Mouse (Mus musculus): ENCODE results near the gene Il2rg.

GRCm38 (mm10) chrX:101290111-101290510 lies 22.1 kb upstream of the Il2rg start:
- no peak for TF ChIP-seq CTCF (IDR thresholded peaks at IDR 0.05; ENCODE audit: low read depth)
- TF ChIP-seq EP300 (optimal IDR thresholded peaks at IDR 0.05) = no peak

Measured in stomach, postnatal 0 days (tissue).